Mouse (Mus musculus): Measurements from ENCODE around the gene Cdh13. TPM values are rescaled to one million over a fixed set of nuclear protein-coding genes. Genes with fewer than 3 reads are reported as not detected.
A peak's percentile ranks its signal among the peaks of the same experiment; 100 is the strongest.

Gene Cdh13
- polyA plus RNA-seq, 1 experiment from 2014 or later = 63.9 TPM

DNA sequence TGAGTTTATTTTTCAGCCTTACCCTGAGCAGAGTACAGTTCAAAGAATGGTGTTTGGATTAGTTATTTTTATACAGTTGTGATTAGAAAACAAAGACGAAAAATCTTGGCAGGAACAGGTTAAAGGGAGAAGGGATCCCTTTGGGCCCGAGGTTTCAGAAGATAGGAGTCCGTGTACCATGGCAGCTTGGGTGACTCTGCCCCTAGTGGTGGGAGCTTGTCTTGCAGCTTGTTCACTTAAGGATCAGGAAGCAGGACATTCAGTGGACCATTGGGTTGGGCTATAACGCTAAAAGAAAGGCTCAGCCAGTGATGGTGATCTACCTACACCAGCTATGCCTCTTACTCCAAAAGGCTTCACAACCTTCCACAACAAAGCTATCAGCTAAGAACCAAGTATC lies 8.8 kb upstream of the Cdh13 start:
- Histone ChIP-seq H3K9me3 (replicated peaks) (no peaks in the 10 kb centered on the region), H3K4me2 (no peak overlapping the region), H3K27ac (no peak overlapping the region), H3K36me3 (no peaks in the 10 kb centered on the region), H3K9ac (no peak overlapping the region), H3K27me3 (no peaks in the 10 kb centered on the region), H3K4me1 (replicated peaks) (peaks cover 6% of the 10 kb centered on the region), H3K4me3 (no peak overlapping the region)
- no peak for ATAC-seq (replicated peaks; ENCODE audit: insufficient number of reproducible peaks, insufficient read depth, low FRiP score, low read depth)
- 8% methylated on average over 4 of the region's 4 CpGs for WGBS

DNA sequence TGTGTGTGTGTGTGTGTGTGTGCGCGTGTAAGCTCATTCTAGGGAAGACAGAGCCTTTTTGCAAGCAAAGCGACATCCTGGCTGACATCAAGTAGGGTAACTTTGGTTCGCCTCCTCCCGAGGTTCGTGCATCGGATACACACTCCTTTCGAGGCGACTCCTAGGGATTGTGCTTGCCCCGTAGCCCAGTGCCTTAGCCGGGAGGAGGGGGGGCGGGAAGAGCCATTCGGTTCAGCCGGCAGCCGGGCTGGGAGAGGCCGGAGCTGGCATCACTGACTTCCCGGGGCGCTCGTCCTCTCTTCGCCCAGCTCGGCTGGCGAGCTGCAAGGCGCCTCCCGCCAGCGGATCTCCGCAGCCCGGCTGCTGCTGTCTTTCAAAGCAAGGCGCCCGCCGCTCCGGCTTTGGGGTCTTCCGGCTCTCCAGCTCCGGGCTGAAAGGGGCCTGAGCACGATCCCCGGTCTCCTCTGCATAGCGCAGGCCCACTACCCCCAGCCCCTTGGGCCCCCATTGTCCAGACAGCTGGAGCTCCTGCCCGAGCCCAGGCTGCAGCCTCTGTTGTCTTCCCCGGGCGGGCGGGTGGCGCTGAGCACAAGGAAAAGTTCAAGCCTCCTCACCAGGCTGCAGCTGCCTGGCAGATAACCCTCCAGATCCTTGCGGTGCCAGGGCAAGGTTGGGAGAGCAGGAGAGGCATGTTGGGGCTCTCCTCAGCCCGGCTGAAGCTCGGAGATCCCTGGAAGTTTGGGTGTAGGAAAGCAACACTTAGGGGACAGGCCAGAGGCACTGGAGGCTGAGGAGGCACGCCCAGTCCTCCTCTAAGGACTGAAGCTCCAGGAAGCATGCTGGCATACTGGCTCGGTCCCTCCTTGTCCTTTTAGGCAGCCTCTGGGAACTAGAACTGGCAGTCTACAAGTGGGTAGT lies 838 bp downstream of the Cdh13 start:
- Histone ChIP-seq H3K4me2 (peak overlapping the region; percentile 92), H3K4me3 (peak overlapping the region; percentile 73), H3K9me3 (replicated peaks) (no peaks in the 10 kb centered on the region), H3K4me1 (replicated peaks) (peaks cover 63% of the 10 kb centered on the region), H3K27me3 (peaks cover 6% of the 10 kb centered on the region; the same call in 1 of the 2 replicates), H3K36me3 (no peaks in the 10 kb centered on the region), H3K27ac (peak overlapping the region; percentile 97), H3K9ac (peak overlapping the region; percentile 88)
- no peak for ATAC-seq (replicated peaks; ENCODE audit: insufficient number of reproducible peaks, insufficient read depth, low FRiP score, low read depth)
- WGBS = 2% methylated on average over 45 of the region's 46 CpGs

DNA sequence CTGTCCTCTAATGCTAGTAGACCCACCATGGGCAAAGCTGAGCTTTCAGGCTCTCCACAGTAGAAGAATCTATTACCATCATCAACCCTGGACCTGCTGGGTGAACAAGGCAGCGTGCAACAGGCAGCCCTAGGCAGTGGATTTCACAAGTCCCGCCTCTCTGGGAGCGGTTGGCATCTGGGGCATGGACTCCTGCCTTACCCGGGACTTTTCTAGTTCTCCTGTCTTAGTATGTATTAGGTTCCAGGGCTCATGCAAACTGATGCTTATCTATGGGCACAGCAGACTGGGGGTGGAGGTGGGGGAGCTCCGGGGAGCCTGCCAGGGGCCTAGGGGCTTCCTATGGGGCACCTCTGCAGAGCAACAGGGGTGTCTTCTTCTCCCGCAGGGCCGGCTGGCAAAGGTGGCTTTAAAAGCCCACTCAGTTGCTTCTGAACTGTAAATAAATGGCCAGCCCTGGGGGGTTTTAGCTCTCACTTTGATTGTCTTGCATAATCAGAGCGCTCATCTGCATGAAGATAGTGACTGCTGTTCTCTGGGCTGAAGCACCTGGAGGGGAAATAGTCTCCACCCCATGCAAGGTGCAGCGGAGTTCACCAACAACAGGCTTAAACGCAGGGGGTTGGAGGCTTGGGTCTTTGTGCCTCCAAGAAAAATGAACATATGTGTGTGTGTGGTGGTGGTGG lies 2.2 kb downstream of the Cdh13 start:
- Histone ChIP-seq H3K36me3 (no peaks in the 10 kb centered on the region), H3K27ac (peak overlapping the region; percentile 97), H3K9ac (0 out of 2 replicates have a peak overlapping the region, but pooled peaks have one; percentile 88), H3K4me2 (peak overlapping the region; percentile 92), H3K4me1 (replicated peaks) (peaks cover 77% of the 10 kb centered on the region), H3K9me3 (replicated peaks) (no peaks in the 10 kb centered on the region), H3K4me3 (peak overlapping the region; percentile 73), H3K27me3 (peaks cover 6% of the 10 kb centered on the region; the same call in 1 of the 2 replicates)
- 37% methylated on average over 10 of the region's 10 CpGs for WGBS
- no peak for ATAC-seq (replicated peaks; ENCODE audit: insufficient number of reproducible peaks, insufficient read depth, low FRiP score, low read depth)

DNA sequence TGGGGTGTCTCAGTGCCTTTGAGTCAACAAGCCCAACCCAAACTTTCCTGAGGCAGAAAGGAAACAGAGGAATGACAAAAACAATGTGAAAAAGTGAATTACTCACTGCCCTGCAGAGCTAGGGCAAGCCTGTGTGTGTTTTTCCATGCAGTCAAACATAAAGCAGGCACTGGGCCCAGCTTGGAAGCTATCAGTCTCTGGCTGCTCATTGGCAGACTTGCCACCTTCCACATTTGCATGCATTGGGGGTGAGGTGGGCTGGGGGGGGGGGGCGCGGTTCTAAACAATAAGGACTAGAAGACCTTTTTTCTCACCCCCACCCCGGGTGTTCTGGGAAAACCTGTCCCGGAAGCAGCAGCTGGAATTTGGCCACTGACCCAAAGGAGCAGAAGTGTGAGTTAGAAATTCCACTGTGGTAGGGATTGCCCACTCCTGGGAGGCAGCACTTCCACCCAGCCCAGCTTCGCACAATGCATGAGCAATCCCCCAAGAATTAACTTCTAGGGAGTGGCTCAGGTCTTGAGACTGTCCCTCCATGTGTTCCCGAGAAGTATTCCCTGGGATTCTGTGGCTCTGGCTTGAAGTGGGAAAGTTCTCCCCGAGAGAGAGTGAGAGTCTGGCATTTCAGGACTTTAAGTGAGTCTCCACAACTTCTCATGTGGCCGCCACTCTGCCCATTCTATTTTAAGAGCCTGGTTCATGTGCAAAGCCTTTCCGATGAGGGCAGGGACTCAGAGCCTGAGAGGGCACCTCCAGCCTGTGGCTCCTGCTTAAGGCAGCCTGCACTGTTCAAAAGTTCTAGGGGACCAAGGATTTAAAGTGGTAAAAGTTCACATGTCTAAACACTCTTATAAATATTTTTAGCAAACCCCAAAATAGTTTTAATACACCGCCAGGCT lies 3.0 kb downstream of the Cdh13 start:
- WGBS = 11% methylated on average over 10 of the region's 10 CpGs
- H3K9ac ChIP-seq = 0 out of 2 replicates have a peak overlapping the region, but pooled peaks have one; percentile 5
- peak overlapping the region; percentile 73; the same call in 1 of the 2 replicates for H3K4me3 ChIP-seq
- peaks cover 81% of the 10 kb centered on the region for H3K4me1 ChIP-seq (replicated peaks)
- peak overlapping the region; percentile 97 for H3K27ac ChIP-seq
- H3K27me3 ChIP-seq = peaks cover 6% of the 10 kb centered on the region; the same call in 1 of the 2 replicates
- peak overlapping the region; percentile 92 for H3K4me2 ChIP-seq
- H3K36me3 ChIP-seq = no peaks in the 10 kb centered on the region
- H3K9me3 ChIP-seq (replicated peaks) = no peaks in the 10 kb centered on the region
- peak; percentile 58 for ATAC-seq (replicated peaks; ENCODE audit: insufficient number of reproducible peaks, insufficient read depth, low FRiP score, low read depth)

DNA sequence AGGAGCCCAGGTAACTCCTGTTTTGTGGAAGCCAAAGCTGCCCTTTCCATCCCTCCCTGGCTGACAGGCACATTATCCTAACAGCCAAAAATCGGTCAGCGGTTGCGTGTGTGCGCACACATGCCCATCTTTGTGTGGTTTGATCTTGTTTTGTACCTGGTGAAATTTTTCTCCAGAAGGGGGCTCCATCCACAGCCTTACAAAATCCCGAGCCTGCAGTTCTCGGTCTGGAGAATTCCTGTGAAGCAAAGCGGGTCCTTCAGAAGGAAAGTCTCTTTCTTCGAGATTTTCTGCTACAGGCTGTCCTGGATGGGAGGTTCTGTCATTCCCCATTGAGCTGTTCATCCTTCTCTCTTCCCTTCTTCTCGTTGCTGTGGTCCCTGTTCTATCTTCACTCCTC lies 4.0 kb downstream of the Cdh13 start:
- no peak overlapping the region for H3K4me2 ChIP-seq
- no peak overlapping the region for H3K4me3 ChIP-seq
- ATAC-seq (replicated peaks; ENCODE audit: insufficient number of reproducible peaks, insufficient read depth, low FRiP score, low read depth) = no peak
- no peaks in the 10 kb centered on the region for H3K9me3 ChIP-seq (replicated peaks)
- no peaks in the 10 kb centered on the region for H3K36me3 ChIP-seq
- peaks cover 83% of the 10 kb centered on the region for H3K4me1 ChIP-seq (replicated peaks)
- no peak overlapping the region for H3K9ac ChIP-seq
- 0 out of 2 replicates have a peak, but pooled peaks cover 3% of the 10 kb centered on the region for H3K27me3 ChIP-seq
- peak overlapping the region; percentile 97 for H3K27ac ChIP-seq
- 49% methylated on average over 9 of the region's 9 CpGs for WGBS

DNA sequence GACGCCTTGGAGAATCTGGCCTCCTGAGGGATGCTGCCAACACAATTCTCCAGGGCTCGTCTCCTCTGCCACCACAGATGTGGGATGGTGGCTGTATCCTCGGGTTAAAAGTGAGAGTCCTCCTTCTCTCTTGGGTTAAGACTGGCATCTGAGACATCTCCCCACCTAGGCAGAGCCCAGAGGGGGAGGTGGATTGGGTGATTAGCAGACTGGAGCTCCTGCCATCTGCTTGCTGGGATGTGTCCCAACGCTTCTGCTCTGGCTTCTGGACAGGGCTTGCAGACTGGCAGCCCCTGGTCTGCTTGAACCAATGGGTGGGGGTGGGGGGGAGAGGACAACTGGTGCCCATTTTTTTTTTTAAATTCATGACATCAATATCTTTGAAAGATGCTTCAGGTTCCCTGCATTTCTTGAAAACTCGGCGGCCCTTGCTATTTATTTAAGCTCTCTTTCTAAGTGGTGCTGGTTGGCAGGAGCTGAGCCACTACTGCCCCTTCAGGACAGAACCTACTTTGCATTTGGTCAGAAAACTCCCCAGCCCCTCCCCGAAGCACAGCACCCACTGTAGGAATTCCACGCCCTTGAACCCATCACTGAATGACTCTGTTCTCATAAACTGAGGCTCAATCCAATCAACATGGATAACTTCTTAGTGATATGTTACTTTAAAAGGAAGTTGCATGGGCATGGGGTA lies 4.9 kb downstream of the Cdh13 start:
- Histone ChIP-seq H3K4me3 (no peak overlapping the region), H3K36me3 (no peaks in the 10 kb centered on the region), H3K4me1 (replicated peaks) (peaks cover 76% of the 10 kb centered on the region), H3K9ac (no peak overlapping the region), H3K9me3 (replicated peaks) (no peaks in the 10 kb centered on the region), H3K27ac (peak overlapping the region; percentile 97; the same call in 1 of the 2 replicates), H3K4me2 (no peak overlapping the region), H3K27me3 (no peaks in the 10 kb centered on the region)
- 61% methylated on average over 8 of the region's 8 CpGs for WGBS
- no peak for ATAC-seq (replicated peaks; ENCODE audit: insufficient number of reproducible peaks, insufficient read depth, low FRiP score, low read depth)

DNA sequence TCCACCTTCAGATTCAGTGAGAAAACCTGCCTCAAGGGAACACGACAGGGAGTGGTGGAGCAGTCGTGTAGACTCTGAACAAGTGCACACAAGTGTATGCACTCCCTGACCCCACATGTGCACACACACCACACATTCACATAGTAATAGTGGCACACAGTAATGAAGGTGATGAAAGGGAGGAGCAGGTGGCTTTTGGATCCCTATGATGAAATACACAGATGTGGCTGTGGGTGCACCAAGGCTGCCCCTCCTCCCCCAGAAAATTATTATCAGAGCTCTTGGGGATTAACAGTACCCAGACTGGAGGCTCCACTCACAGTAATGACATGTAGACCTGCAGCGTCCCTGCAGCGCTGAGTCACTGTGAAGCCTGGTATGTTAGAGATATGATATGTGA lies 5.6 kb downstream of the Cdh13 start:
- Histone ChIP-seq H3K36me3 (no peaks in the 10 kb centered on the region), H3K9ac (no peak overlapping the region), H3K27ac (0 out of 2 replicates have a peak overlapping the region, but pooled peaks have one; percentile 94), H3K4me1 (replicated peaks) (peaks cover 73% of the 10 kb centered on the region), H3K4me3 (no peak overlapping the region), H3K27me3 (no peaks in the 10 kb centered on the region), H3K4me2 (no peak overlapping the region), H3K9me3 (replicated peaks) (no peaks in the 10 kb centered on the region)
- WGBS = 54% methylated on average over 4 of the region's 4 CpGs
- no peak for ATAC-seq (replicated peaks; ENCODE audit: insufficient number of reproducible peaks, insufficient read depth, low FRiP score, low read depth)

DNA sequence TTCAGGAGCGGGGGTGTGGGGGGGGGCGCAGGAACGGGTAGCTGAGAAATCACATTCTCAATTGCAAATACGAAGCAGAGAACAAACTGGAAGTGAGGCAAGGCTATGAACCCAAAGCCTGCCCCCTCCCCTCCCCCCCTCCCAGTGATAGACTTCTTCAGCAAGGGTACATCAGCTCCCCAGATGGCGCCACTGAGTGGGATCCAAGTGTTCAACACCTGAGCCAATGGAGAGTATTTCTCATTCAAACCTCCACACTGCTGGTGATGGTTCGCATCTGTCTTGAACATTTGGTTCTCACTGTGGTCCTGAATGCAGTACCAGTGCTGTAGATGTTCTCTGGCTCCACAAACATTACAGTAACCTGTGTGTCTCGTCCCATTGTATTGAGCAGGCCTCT lies 6.0 kb downstream of the Cdh13 start:
- Histone ChIP-seq H3K4me1 (replicated peaks) (peaks cover 72% of the 10 kb centered on the region), H3K27ac (peak overlapping the region; percentile 94), H3K9me3 (replicated peaks) (no peaks in the 10 kb centered on the region), H3K27me3 (no peaks in the 10 kb centered on the region), H3K4me2 (no peak overlapping the region), H3K9ac (no peak overlapping the region), H3K36me3 (no peaks in the 10 kb centered on the region), H3K4me3 (no peak overlapping the region)
- 54% methylated on average over 7 of the region's 7 CpGs for WGBS
- ATAC-seq (replicated peaks; ENCODE audit: insufficient number of reproducible peaks, insufficient read depth, low FRiP score, low read depth) = no peak

DNA sequence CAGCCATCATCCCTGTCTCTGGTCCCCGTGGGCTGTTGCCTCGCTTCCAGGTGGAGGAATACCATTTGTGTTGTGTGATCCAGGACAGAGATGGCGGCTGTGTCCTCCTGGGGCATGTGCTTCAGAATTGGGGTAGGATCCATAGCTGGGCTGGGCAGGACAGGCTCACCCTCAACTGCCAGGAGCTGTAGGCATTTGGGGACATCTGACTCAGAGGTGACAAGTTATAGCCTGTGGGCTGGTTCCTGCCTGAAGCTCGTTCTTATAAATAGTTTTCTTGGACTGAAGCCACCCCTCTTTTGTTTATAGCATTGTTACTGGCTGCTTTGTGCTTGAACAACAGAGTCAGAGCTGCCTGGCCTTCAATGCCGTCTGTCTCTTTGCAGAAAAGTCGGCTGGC lies 6.7 kb downstream of the Cdh13 start:
- peaks cover 65% of the 10 kb centered on the region for H3K4me1 ChIP-seq (replicated peaks)

DNA sequence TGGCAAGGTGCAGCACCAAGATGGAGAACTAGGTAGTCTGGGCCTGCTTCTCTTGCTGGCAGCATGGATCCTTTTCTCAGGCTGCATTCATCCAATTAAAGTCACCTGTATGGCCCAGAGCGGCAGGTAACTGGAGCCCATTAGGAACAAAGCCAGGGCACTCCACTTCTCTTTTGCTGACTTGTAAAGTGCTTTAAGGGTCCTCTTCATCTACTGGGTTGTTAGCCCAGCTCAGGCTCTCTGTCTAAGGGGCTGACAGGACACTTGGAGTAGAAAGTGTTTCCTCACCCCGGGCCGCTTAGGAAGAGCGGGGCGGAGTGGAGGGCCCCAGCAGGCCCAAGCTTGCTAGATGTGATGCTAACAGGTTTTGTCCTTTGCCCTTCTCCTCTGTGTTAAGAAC lies 12.9 kb downstream of the Cdh13 start:
- no peak overlapping the region for H3K4me3 ChIP-seq
- no peaks in the 10 kb centered on the region for H3K36me3 ChIP-seq
- no peaks in the 10 kb centered on the region for H3K9me3 ChIP-seq (replicated peaks)
- H3K9ac ChIP-seq = no peak overlapping the region
- no peak overlapping the region for H3K4me2 ChIP-seq
- no peak for ATAC-seq (replicated peaks; ENCODE audit: insufficient number of reproducible peaks, insufficient read depth, low FRiP score, low read depth)
- H3K27ac ChIP-seq = no peak overlapping the region
- H3K4me1 ChIP-seq (replicated peaks) = peaks cover 3% of the 10 kb centered on the region
- WGBS = 66% methylated on average over 5 of the region's 5 CpGs
- H3K27me3 ChIP-seq = no peaks in the 10 kb centered on the region

More for the DNA sequence above, 6.7 kb downstream of the Cdh13 start:
- H3K4me3 ChIP-seq = no peak overlapping the region
- ATAC-seq (replicated peaks; ENCODE audit: insufficient number of reproducible peaks, insufficient read depth, low FRiP score, low read depth) = peak; percentile 56
- peak overlapping the region; percentile 34 for H3K4me2 ChIP-seq
- H3K9ac ChIP-seq = 0 out of 2 replicates have a peak overlapping the region, but pooled peaks have one; percentile 21
- no peaks in the 10 kb centered on the region for H3K36me3 ChIP-seq
- peak overlapping the region; percentile 94 for H3K27ac ChIP-seq
- H3K9me3 ChIP-seq (replicated peaks) = no peaks in the 10 kb centered on the region
- WGBS = 30% methylated on average over 6 of the region's 6 CpGs
- no peaks in the 10 kb centered on the region for H3K27me3 ChIP-seq

Data from heart, embryonic 15.5 days (tissue).